26 mouse cellular contexts compared by ENCODE assay signal in genomic region chr14:101914321-101914720, GRCm38 (mm10).
A peak's percentile ranks its signal among the peaks of the same experiment; 100 is the strongest.
DNase-seq lines count a peak whose midpoint lies in the region; ATAC-seq lines count a peak whose summit lies in the region.
"Had no signal": no experiment of that assay in that cellular context is flagged by ENCODE, and none has a peak within 500 bp of the region (broad histone marks: within the 10 kb centered on the region; RNA-seq: fewer than 3 reads in every experiment).

No protein-coding gene starts in this region.

- no peaks in the 10 kb centered on the region for H3K9me3 ChIP-seq in forebrain, embryonic 16.5 days (ENCODE audit: control insufficient read depth, low read length)
- no peaks in the 10 kb centered on the region for H3K9me3 ChIP-seq in forebrain, embryonic 10.5 days
- H3K9me3 ChIP-seq in intestine, embryonic 16.5 days (ENCODE audit: control insufficient read depth, low read length) = no peaks in the 10 kb centered on the region
- H3K9me3 ChIP-seq in kidney, embryonic 15.5 days (replicated peaks) = no peaks in the 10 kb centered on the region
- H3K9me3 ChIP-seq in hindbrain, embryonic 13.5 days = no peaks in the 10 kb centered on the region
- H3K9me3 ChIP-seq: embryonic facial prominence, embryonic 15.5 days; heart, embryonic 15.5 days; hindbrain, embryonic 15.5 days; liver, embryonic 13.5 days; neural tube, embryonic 12.5 days had no signal

- ATAC-seq in forebrain, embryonic 16.5 days = peak; percentile 38; the same call in 1 of the 2 replicates
- ATAC-seq in intestine, embryonic 16.5 days = peak; percentile 58; the same call in 1 of the 2 replicates
- peak; percentile 52; the same call in 1 of the 2 replicates for ATAC-seq in kidney, embryonic 15.5 days (replicated peaks; ENCODE audit: low FRiP score)
- ATAC-seq in hindbrain, embryonic 13.5 days (ENCODE audit: low FRiP score) = no peak
- ATAC-seq: forebrain, postnatal 0 days; Patski had no signal

- no peaks in the 10 kb centered on the region for H3K36me3 ChIP-seq in forebrain, embryonic 16.5 days (ENCODE audit: control insufficient read depth, insufficient read depth)
- no peaks in the 10 kb centered on the region for H3K36me3 ChIP-seq in forebrain, embryonic 10.5 days (replicated peaks)
- 0 out of 2 replicates have a peak, but pooled peaks cover under 1% of the 10 kb centered on the region for H3K36me3 ChIP-seq in intestine, embryonic 16.5 days (ENCODE audit: control insufficient read depth, insufficient read depth, low read length)
- H3K36me3 ChIP-seq in kidney, embryonic 15.5 days = peaks cover 1% of the 10 kb centered on the region; the same call in 1 of the 2 replicates
- no peaks in the 10 kb centered on the region for H3K36me3 ChIP-seq in hindbrain, embryonic 13.5 days
- H3K36me3 ChIP-seq: G1E; hindbrain, embryonic 15.5 days; neural tube, embryonic 12.5 days had no signal

- no peaks in the 10 kb centered on the region for H3K4me1 ChIP-seq in forebrain, embryonic 16.5 days (replicated peaks; ENCODE audit: control insufficient read depth, insufficient read depth, low read length)
- H3K4me1 ChIP-seq in forebrain, embryonic 10.5 days = no peaks in the 10 kb centered on the region
- H3K4me1 ChIP-seq in intestine, embryonic 16.5 days (ENCODE audit: control insufficient read depth, insufficient read depth, low read length) = peaks cover 3% of the 10 kb centered on the region; the same call in 1 of the 2 replicates
- peaks cover 4% of the 10 kb centered on the region; the same call in 1 of the 2 replicates for H3K4me1 ChIP-seq in kidney, embryonic 15.5 days
- H3K4me1 ChIP-seq in hindbrain, embryonic 13.5 days (replicated peaks) = no peaks in the 10 kb centered on the region
- H3K4me1 ChIP-seq: embryonic facial prominence, embryonic 15.5 days; heart, embryonic 15.5 days; hindbrain, embryonic 15.5 days; liver, embryonic 13.5 days; neural tube, embryonic 12.5 days had no signal

- no peak overlapping the region for H3K4me2 ChIP-seq in forebrain, embryonic 16.5 days (ENCODE audit: low read length)
- H3K4me2 ChIP-seq in intestine, embryonic 16.5 days (ENCODE audit: low read depth, low read length) = no peak overlapping the region
- H3K4me2 ChIP-seq in kidney, embryonic 15.5 days = no peak overlapping the region
- H3K4me2 ChIP-seq in hindbrain, embryonic 13.5 days = no peak overlapping the region
- H3K4me2 ChIP-seq: embryonic facial prominence, embryonic 15.5 days; heart, embryonic 15.5 days; hindbrain, embryonic 15.5 days; liver, embryonic 13.5 days; lung, embryonic 14.5 days; neural tube, embryonic 12.5 days had no signal

- H3K27me3 ChIP-seq in forebrain, embryonic 16.5 days (replicated peaks; ENCODE audit: control insufficient read depth, insufficient read depth, low read length) = no peaks in the 10 kb centered on the region
- no peaks in the 10 kb centered on the region for H3K27me3 ChIP-seq in forebrain, embryonic 10.5 days (ENCODE audit: poor library complexity, severe bottlenecking)
- no peaks in the 10 kb centered on the region for H3K27me3 ChIP-seq in intestine, embryonic 16.5 days (replicated peaks; ENCODE audit: control insufficient read depth, insufficient read depth, low read length)
- no peaks in the 10 kb centered on the region for H3K27me3 ChIP-seq in kidney, embryonic 15.5 days
- no peaks in the 10 kb centered on the region for H3K27me3 ChIP-seq in hindbrain, embryonic 13.5 days
- H3K27me3 ChIP-seq: CH12.LX; embryonic facial prominence, embryonic 15.5 days; heart, embryonic 15.5 days; hindbrain, embryonic 15.5 days; liver, embryonic 13.5 days; neural tube, embryonic 12.5 days; Patski had no signal

- no peak overlapping the region for H3K4me3 ChIP-seq in forebrain, embryonic 16.5 days (replicated peaks; ENCODE audit: low read length)
- no peak overlapping the region for H3K4me3 ChIP-seq in forebrain, embryonic 10.5 days
- H3K4me3 ChIP-seq in intestine, embryonic 16.5 days (ENCODE audit: low read length) = no peak overlapping the region
- H3K4me3 ChIP-seq in kidney, embryonic 15.5 days (replicated peaks) = no peak overlapping the region
- no peak overlapping the region for H3K4me3 ChIP-seq in hindbrain, embryonic 13.5 days
- H3K4me3 ChIP-seq: embryonic facial prominence, embryonic 15.5 days; heart, embryonic 15.5 days; hindbrain, embryonic 15.5 days; left cerebral cortex, adult 2 months; liver, embryonic 13.5 days; neural tube, embryonic 12.5 days had no signal

- no peak for DNase-seq in forebrain, embryonic 10.5 days (ENCODE audit: extremely low spot score, low spot score)
- DNase-seq in kidney, postnatal 36 days = peak; percentile 40 to 51
- no peak for DNase-seq in gastrocnemius, adult 8-10 months (ENCODE audit: low spot score in 2 of 2)
- DNase-seq: adrenal gland, postnatal 36 days; cerebellum, adult 11-12 months; forebrain, postnatal 0 days; gastrocnemius, postnatal 36 days; heart, postnatal 36 days; liver, embryonic 13.5 days; lung, embryonic 14.5 days; lung, postnatal 36 days; midbrain, embryonic 14.5 days; right cerebral cortex, postnatal 25 days; thymus, postnatal 14 days had no signal

- no peak overlapping the region for H3K27ac ChIP-seq in forebrain, embryonic 16.5 days (ENCODE audit: low read length)
- H3K27ac ChIP-seq in forebrain, embryonic 10.5 days = no peak overlapping the region
- peak overlapping the region; percentile 1; the same call in 1 of the 2 replicates for H3K27ac ChIP-seq in intestine, embryonic 16.5 days (ENCODE audit: low read length)
- H3K27ac ChIP-seq in kidney, embryonic 15.5 days = peak overlapping the region; percentile 60; the same call in 1 of the 2 replicates
- H3K27ac ChIP-seq in hindbrain, embryonic 13.5 days = no peak overlapping the region
- H3K27ac ChIP-seq: embryonic facial prominence, embryonic 15.5 days; heart, embryonic 15.5 days; hindbrain, embryonic 15.5 days; left cerebral cortex, adult 2 months; liver, embryonic 13.5 days; neural tube, embryonic 12.5 days had no signal

- H3K9ac ChIP-seq in forebrain, embryonic 16.5 days (replicated peaks; ENCODE audit: low read depth, low read length) = no peak overlapping the region
- no peak overlapping the region for H3K9ac ChIP-seq in intestine, embryonic 16.5 days (ENCODE audit: low read depth, low read length)
- no peak overlapping the region for H3K9ac ChIP-seq in kidney, embryonic 15.5 days
- H3K9ac ChIP-seq in hindbrain, embryonic 13.5 days = no peak overlapping the region
- H3K9ac ChIP-seq: embryonic facial prominence, embryonic 15.5 days; forebrain, postnatal 0 days; heart, embryonic 15.5 days; hindbrain, embryonic 15.5 days; liver, embryonic 13.5 days; lung, embryonic 14.5 days; neural tube, embryonic 12.5 days had no signal

Comparison
In these comparisons a context has a peak if more than half of its experiments do, and no peak if none do; other contexts are left out.
1. H3K27ac ChIP-seq: peak in intestine, embryonic 16.5 days (single experiment) and kidney, embryonic 15.5 days (single experiment); none in forebrain, embryonic 16.5 days (single experiment), forebrain, embryonic 10.5 days (single experiment) and hindbrain, embryonic 13.5 days (single experiment).
2. DNase-seq: peak in kidney, postnatal 36 days (2 of 2); none in forebrain, embryonic 10.5 days (single experiment) and gastrocnemius, adult 8-10 months (0 of 2).